Mouse (Mus musculus) cerebellum, adult (tissue): ENCODE measurements around the gene Cyp2g1.
"Not testable (repeated sequence)": the region's sequence is repeated elsewhere in the genome, so short reads cannot be mapped to it uniquely, and the experiment has no call there.

Source experiments
- ATAC-seq: cut with Nextera tagmentation; 2 replicates; pipeline ENCODE4 v1.9.2; 2017; ENCODE audit warnings: mild to moderate bottlenecking, moderate library complexity, mixed read lengths; ENCODE audit not compliant: insufficient number of reproducible peaks, low FRiP score, low TSS enrichment

Gene Cyp2g1

GRCm38 (mm10) chr7:26850063-26850462 is 41.4 kb downstream of the Cyp2g1 start:
- ATAC-seq = not testable (repeated sequence)
